Mouse (Mus musculus): ENCODE measurements around the gene Olfr1310. TPM values are rescaled to one million over a fixed set of nuclear protein-coding genes. Genes with fewer than 3 reads are reported as not detected.

The Olfr1310 gene
- polyA plus RNA-seq (2015; fragmentation: Nextera tagmentation; extraction: Ambion mirVana) = not detected in 2 replicates

GRCm38 (mm10) chr2:112012608-112013007, at the start of gene Olfr1310:
Gene Olfr1310 (minus strand): TSS chr2:112012708.

GRCm38 (mm10) chr2:112050138-112050537, 37.6 kb upstream of the Olfr1310 start, which contains the start of gene Olfr1312:
Gene Olfr1312 (minus strand): TSS chr2:112050238.

GRCm38 (mm10) chr2:112024312-112024711, 11.8 kb upstream of the Olfr1310 start, which contains the start of gene Olfr1311:
Gene Olfr1311 (minus strand): TSS chr2:112024412.

GRCm38 (mm10) chr2:111990181-111990580, 22.3 kb downstream of the Olfr1310 start, which contains the start of gene Olfr1309:
Gene Olfr1309 (minus strand): TSS chr2:111990281.

GRCm38 (mm10) chr2:111964844-111965243, 47.7 kb downstream of the Olfr1310 start, which contains the start of gene Olfr1308:
Gene Olfr1308 (minus strand): TSS chr2:111964944.

Other genes starting within 250 kb of the Olfr1310 start
- gene Olfr1302, start 235.3 kb downstream of the Olfr1310 start, polyA plus RNA-seq (2015; fragmentation: Nextera tagmentation; extraction: Ambion mirVana) = not detected in 2 replicates
- gene Olfr1303, start 192.4 kb downstream of the Olfr1310 start, polyA plus RNA-seq (2015; fragmentation: Nextera tagmentation; extraction: Ambion mirVana) = not detected in 2 replicates
- gene Olfr1305, start 135.6 kb downstream of the Olfr1310 start, polyA plus RNA-seq (2015; fragmentation: Nextera tagmentation; extraction: Ambion mirVana) = not detected in 2 replicates
- gene Olfr1306, start 96.4 kb downstream of the Olfr1310 start, polyA plus RNA-seq (2015; fragmentation: Nextera tagmentation; extraction: Ambion mirVana) = not detected in 2 replicates
- 0.01 TPM in 1 of 2 replicates, not detected in the other for gene Olfr1307, start 63.3 kb downstream of the Olfr1310 start, polyA plus RNA-seq (2015; fragmentation: Nextera tagmentation; extraction: Ambion mirVana)
- not detected in 2 replicates for gene Olfr1308, start 47.8 kb downstream of the Olfr1310 start, polyA plus RNA-seq (2015; fragmentation: Nextera tagmentation; extraction: Ambion mirVana)
- gene Olfr1309, start 22.4 kb downstream of the Olfr1310 start, polyA plus RNA-seq (2015; fragmentation: Nextera tagmentation; extraction: Ambion mirVana) = not detected in 2 replicates
- gene Olfr1311, start 11.7 kb upstream of the Olfr1310 start, polyA plus RNA-seq (2015; fragmentation: Nextera tagmentation; extraction: Ambion mirVana) = not detected in 2 replicates
- gene Olfr1312, start 37.5 kb upstream of the Olfr1310 start, polyA plus RNA-seq (2015; fragmentation: Nextera tagmentation; extraction: Ambion mirVana) = not detected in 2 replicates
- gene Olfr1313, start 65.1 kb upstream of the Olfr1310 start, polyA plus RNA-seq (2015; fragmentation: Nextera tagmentation; extraction: Ambion mirVana) = not detected in 2 replicates
- gene Olfr1314, start 84.1 kb upstream of the Olfr1310 start, polyA plus RNA-seq (2015; fragmentation: Nextera tagmentation; extraction: Ambion mirVana) = not detected in 2 replicates
- not detected in 2 replicates for gene Olfr1315-ps1, start 102.7 kb upstream of the Olfr1310 start, polyA plus RNA-seq (2015; fragmentation: Nextera tagmentation; extraction: Ambion mirVana)
- gene Olfr1316, start 122.3 kb upstream of the Olfr1310 start, polyA plus RNA-seq (2015; fragmentation: Nextera tagmentation; extraction: Ambion mirVana) = not detected in 2 replicates
- not detected in 2 replicates for gene Olfr1317, start 127.6 kb upstream of the Olfr1310 start, polyA plus RNA-seq (2015; fragmentation: Nextera tagmentation; extraction: Ambion mirVana)
- gene Olfr1318, start 141.5 kb upstream of the Olfr1310 start, polyA plus RNA-seq (2015; fragmentation: Nextera tagmentation; extraction: Ambion mirVana) = not detected in 2 replicates
- gene Lpcat4, start 226.8 kb upstream of the Olfr1310 start, polyA plus RNA-seq (2015; fragmentation: Nextera tagmentation; extraction: Ambion mirVana) = 1.5 and 3.5 TPM in 2 replicates
- not detected in 2 replicates for gene Nutm1, start 246.6 kb upstream of the Olfr1310 start, polyA plus RNA-seq (2015; fragmentation: Nextera tagmentation; extraction: Ambion mirVana)
- 117 and 122 TPM in 2 replicates for gene Nop10, start 249.2 kb upstream of the Olfr1310 start, polyA plus RNA-seq (2015; fragmentation: Nextera tagmentation; extraction: Ambion mirVana)

Measured in skeletal muscle tissue, postnatal 0 days (tissue).